Mouse (Mus musculus) lung, postnatal 0 days (tissue): ENCODE data around the gene Ckmt2.
A peak's percentile ranks its signal among the peaks of the same experiment; 100 is the strongest.

Source experiments
- CTCF ChIP-seq: IDR thresholded peaks from 2 replicates; pipeline ENCODE4 v1.5.1; 2016; ENCODE audit warnings: antibody characterized with exemption, mild to moderate bottlenecking
- EP300 ChIP-seq: IDR thresholded peaks from 2 replicates; pipeline ENCODE4 v1.6.1; 2016; ENCODE audit warnings: antibody characterized with exemption, mild to moderate bottlenecking, control low read depth

DNA sequence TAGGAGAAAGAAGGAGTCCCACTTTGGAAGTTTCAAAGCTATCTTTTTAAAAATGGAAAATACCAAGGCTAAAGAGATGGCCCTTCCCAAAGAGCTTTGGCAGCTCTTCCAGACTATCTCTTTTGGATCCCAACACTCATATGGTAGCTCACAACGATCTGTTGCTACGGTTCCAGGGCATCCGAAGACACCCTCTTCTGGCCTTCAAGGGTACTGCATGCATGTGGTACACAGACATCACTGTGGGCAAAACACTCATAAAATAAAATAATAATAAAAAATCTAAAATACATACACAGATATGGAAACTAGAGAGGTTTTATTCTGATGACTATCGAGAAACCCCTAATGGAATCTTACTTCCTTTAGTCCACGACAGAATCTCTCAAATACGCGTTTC, 17.9 kb downstream of the Ckmt2 start:
- TF ChIP-seq CTCF (peak; percentile 52), EP300 (no peak)
